Mouse (Mus musculus): ENCODE measurements around the gene Emilin2.

DNA sequence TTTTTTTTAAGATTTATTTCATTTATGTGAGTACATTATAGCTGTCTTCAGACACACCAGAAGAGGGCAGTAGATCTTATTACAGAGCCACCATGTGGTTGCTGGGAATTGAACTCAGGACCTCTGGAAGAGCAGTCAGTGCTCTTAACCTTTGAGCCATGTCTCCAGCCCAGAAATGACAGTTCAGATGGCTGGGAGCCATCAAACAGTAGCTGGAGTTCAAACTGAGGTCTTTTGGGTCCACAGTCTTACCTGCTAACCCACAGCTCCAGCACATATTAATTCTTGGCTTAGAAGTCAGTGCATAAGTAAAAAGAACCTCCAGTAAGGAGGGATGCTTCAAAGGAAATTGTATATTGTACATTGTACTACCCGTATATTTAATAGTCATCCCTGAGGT is 102.9 kb downstream of the Emilin2 start:
- TF ChIP-seq CTCF (IDR thresholded peaks at IDR 0.05; ENCODE audit: low read depth) (no peak), EP300 (IDR thresholded peaks at IDR 0.05; ENCODE audit: low read depth) (no peak)

Measured in liver, postnatal 0 days (tissue).